Mouse (Mus musculus) adrenal gland, adult 2 months (tissue): Measurements from ENCODE around the gene 2310011J03Rik. TPM values are rescaled to one million over a fixed set of nuclear protein-coding genes. Genes with fewer than 3 reads are reported as not detected.

Experiments
- DNase-seq: peaks from one replicate; pipeline ENCODE4 v3.0.0; 2021
- polyA plus RNA-seq: library from polyadenylated mRNA; depleted of rRNA; stranded (reverse); fragments of >200 nt; gene quantifications from 2 replicates; pipeline ENCODE4 v1.2.3, GENCODE M21; 2012
- total RNA-seq, 2 experiments: library from RNA; stranded (reverse); gene quantifications; 2 replicates each; pipeline ENCODE4 v1.2.3; 2021

The 2310011J03Rik gene
- total and polyA plus RNA-seq, 3 experiments, result 21.6 to 61.7 (median 32.5) TPM

- no peak for DNase-seq
Measured at GRCm38 (mm10) chr10:80341491-80342304, 21.4 kb upstream of the 2310011J03Rik start.

- DNase-seq, result no peak
Measured at GRCm38 (mm10) chr10:80341026-80341425, 20.7 kb upstream of the 2310011J03Rik start.

GRCm38 (mm10) chr10:80339941-80340750 is 19.8 kb upstream of the 2310011J03Rik start:
- peak; percentile 81 for DNase-seq

- no peak for DNase-seq
Measured at GRCm38 (mm10) chr10:80336263-80336662, 15.9 kb upstream of the 2310011J03Rik start.

GRCm38 (mm10) chr10:80332525-80332989 is 12.2 kb upstream of the 2310011J03Rik start:
- DNase-seq, result no peak

GRCm38 (mm10) chr10:80331636-80332524 is 11.5 kb upstream of the 2310011J03Rik start:
- DNase-seq, result no peak

GRCm38 (mm10) chr10:80330888-80331287 is 10.6 kb upstream of the 2310011J03Rik start:
- DNase-seq, result no peak

GRCm38 (mm10) chr10:80330084-80330483 is 9.7 kb upstream of the 2310011J03Rik start:
- DNase-seq, result no peak

GRCm38 (mm10) chr10:80329273-80330081 is 9.1 kb upstream of the 2310011J03Rik start, which contains the start of the genes Pcsk4 and Reep6:
Gene Pcsk4 (minus strand): TSS chr10:80329498.
Gene Reep6 (plus strand): TSS chr10:80329953.
- peak; percentile 96 for DNase-seq

GRCm38 (mm10) chr10:80325045-80325444 is 4.7 kb upstream of the 2310011J03Rik start:
- DNase-seq, result no peak

GRCm38 (mm10) chr10:80324120-80325037 is 4.0 kb upstream of the 2310011J03Rik start:
- DNase-seq, result no peak

- DNase-seq, result peak; percentile 89
Measured at GRCm38 (mm10) chr10:80323261-80324119, 3.2 kb upstream of the 2310011J03Rik start.

GRCm38 (mm10) chr10:80322811-80323211 is 2.5 kb upstream of the 2310011J03Rik start:
- DNase-seq, result peak; percentile 70

GRCm38 (mm10) chr10:80321670-80322581 is 1.6 kb upstream of the 2310011J03Rik start:
- DNase-seq, result no peak

- DNase-seq, result no peak
Measured at GRCm38 (mm10) chr10:80321014-80321669, 805 bp upstream of the 2310011J03Rik start.

- DNase-seq, result no peak
Measured at GRCm38 (mm10) chr10:80317011-80317410, 3.3 kb downstream of the 2310011J03Rik start.

- no peak for DNase-seq
Measured at GRCm38 (mm10) chr10:80316359-80316781, 4.0 kb downstream of the 2310011J03Rik start.
